Mouse (Mus musculus) small intestine, adult 2 months (tissue): ENCODE data around the gene Gata5.

Experiments used
- CTCF ChIP-seq: fragments of 200-500 bp; IDR thresholded peaks from 2 replicates; pipeline ENCODE4 v1.5.1; 2012; ENCODE audit warnings: low read depth, mild to moderate bottlenecking, control low read depth, inconsistent platforms, low read length, moderate library complexity, mixed read lengths; ENCODE audit not compliant: insufficient replicate concordance, insufficient read length; ENCODE audit errors: extremely low read depth
- POLR2A ChIP-seq: fragments of 200-500 bp; IDR thresholded peaks from 2 replicates; pipeline ENCODE4 v1.6.1; 2012; ENCODE audit warnings: low read depth, mild to moderate bottlenecking, control low read depth, inconsistent platforms, low read length, moderate library complexity

GRCm38 (mm10) chr2:180277773-180278320 lies 56.7 kb downstream of the Gata5 start:
- no peak; the same call in 1 of the 2 replicates for TF ChIP-seq POLR2A
- TF ChIP-seq CTCF: no peak
